Mouse (Mus musculus): ENCODE measurements around the gene Dock7.

The Dock7 gene

DNA sequence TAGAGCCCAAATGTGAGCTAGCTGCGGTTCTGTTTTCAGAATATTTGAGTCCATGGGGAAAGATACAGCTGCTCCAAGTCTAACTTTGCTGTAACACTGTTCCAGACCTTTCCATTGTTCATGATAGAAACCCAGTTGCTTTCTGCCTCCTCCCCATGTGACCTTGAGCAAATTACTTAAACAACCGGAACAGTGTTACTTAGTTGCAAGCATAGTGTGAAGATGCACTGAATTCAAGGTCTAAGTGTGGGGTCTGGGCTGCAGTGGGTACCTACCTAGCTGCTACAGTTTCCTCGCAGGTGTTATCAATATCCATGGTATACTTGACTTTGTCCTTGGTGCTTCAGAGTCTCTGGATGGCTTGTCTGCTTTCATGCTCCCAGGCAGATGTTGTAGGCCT lies 1.3 kb upstream of the Dock7 start:
- no peak for DNase-seq (ENCODE audit: extremely low spot score, low read depth, low spot score)

- DNase-seq (ENCODE audit: extremely low spot score, low read depth, low spot score): no peak
Measured at GRCm38 (mm10) chr4:99121123-99121755, 524 bp upstream of the Dock7 start.

GRCm38 (mm10) chr4:99119051-99119450 lies 1.7 kb downstream of the Dock7 start:
- DNase-seq (ENCODE audit: extremely low spot score, low read depth, low spot score): no peak

DNA sequence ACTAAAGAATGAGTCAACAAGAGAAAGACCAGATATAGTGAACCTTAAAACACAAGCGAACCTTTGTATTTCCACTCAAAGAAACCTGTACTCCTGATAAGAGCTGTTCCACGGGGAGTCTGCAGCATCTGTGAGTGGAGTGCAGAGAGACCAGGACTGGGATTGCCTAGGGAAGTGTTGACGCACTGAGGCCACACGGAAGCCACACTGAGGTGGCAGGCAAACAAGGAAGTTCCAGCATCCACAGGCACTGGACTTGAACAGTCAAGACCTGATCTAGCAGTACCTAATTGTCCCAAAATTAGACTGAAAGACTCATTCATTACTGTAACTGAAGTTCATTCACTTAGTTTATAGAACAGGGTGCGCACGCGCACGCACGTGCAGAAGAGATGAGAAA lies 4.9 kb downstream of the Dock7 start:
- DNase-seq (ENCODE audit: extremely low spot score, low read depth, low spot score): no peak

DNA sequence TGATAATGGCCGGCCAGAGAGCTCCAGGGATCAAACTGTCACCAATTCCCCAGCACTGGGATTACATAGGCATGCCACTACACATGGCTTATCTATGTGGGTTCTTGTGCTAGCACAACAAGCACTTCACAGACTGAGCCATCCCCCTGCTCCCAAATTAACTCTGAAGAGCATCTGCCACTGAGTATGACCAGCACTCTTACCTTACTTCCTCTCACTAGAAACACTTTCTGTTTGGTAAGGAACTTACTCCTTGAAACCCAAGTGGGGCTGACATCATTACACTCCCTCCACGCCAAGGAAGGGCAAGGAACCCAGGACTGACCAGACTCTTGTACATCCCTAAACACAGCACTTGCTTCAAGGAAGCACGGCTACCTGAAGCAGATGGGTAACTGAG lies 9.0 kb downstream of the Dock7 start:
- DNase-seq (ENCODE audit: extremely low spot score, low read depth, low spot score): no peak

DNA sequence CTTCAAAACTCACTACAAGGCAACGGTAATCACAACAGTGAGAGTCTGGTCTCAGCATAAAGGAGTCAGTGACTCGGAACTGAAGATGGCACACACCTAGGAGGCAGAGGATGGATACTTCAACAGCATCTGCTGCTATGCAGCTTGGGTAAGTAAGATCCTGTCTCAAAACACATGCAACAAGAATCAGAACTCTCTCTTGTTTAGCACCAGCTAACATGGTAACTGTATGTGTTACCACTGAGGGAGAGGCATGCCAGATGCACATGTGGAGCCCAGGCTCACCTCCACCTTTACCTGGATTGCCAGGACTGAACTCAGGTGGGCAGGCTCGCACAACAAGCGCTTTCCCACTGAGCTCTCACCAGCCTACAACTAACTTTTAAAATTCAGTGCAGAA lies 11.9 kb downstream of the Dock7 start:
- no peak for DNase-seq (ENCODE audit: extremely low spot score, low read depth, low spot score)

GRCm38 (mm10) chr4:99102846-99103245 lies 17.9 kb downstream of the Dock7 start:
- DNase-seq (ENCODE audit: extremely low spot score, low read depth, low spot score): no peak

- DNase-seq (ENCODE audit: extremely low spot score, low read depth, low spot score): no peak
Measured at GRCm38 (mm10) chr4:99100724-99101123, 20.0 kb downstream of the Dock7 start.

DNA sequence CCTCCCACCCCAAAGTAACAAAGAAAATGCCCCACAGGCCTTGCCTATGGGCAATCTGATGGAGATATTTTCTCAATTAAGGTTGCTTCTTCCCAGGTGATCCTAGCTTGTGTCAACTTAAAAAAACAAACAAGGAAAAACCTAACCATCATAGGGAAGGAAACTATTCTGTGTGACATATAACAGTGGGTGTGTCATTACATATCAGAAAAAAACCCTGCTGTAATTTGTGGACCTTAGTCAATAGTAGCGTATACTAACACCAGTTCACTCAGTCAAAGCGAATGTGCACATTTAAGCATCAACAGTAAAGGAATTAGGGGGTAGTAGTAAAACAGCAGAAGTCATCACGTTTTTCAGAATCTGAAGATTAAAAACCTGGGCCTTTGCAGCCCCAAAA lies 28.9 kb downstream of the Dock7 start:
- no peak for DNase-seq (ENCODE audit: extremely low spot score, low read depth, low spot score)

DNA sequence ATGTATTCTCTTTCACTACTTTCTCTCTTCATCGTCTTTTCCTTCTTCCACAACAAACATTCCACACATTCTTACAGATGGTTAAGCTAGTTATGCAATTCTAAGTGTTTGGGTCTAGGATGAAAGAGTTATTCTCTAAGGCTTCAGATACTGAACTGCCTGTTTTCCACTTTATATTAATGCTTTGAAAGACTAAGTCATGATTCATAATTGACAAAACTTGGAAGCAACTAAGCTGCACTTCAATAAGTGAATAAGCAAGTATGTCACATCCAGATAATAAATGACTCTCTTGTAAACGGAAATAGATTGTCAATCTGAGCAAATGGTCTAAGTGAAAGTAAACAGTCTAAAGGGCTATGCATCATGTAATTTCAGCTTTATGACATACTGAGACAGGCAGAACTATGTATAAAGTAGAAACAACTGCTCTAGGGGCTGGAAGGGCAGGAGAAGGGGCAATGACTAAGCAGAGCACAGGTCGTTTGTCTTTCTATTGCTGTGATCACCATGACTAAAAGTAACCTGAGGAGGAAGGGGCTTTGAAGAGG lies 29.5 kb downstream of the Dock7 start:
- DNase-seq (ENCODE audit: extremely low spot score, low read depth, low spot score): no peak

- DNase-seq (ENCODE audit: extremely low spot score, low read depth, low spot score): no peak
Measured at GRCm38 (mm10) chr4:99087760-99088485, 32.8 kb downstream of the Dock7 start.

DNA sequence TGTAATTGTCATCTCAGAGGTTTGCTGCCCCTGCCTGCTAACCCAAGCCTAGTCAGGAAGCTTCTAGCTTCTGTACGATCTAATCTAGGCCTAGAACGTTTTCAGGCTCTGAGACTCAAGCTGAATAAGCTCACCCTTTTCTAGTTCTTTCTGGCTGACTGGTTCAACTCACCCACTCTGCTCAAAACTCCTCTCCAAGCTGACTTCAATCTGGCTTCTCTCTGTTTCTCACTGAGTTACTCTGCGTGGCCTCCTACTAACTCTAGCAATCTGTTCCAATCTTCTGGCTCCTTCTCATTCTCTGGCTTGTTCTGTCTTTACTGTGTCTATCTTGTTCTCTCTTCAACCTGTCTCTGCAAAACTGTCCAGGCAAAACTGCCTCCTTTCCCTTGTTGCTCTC lies 36.9 kb downstream of the Dock7 start:
- no peak for DNase-seq (ENCODE audit: extremely low spot score, low read depth, low spot score)

DNA sequence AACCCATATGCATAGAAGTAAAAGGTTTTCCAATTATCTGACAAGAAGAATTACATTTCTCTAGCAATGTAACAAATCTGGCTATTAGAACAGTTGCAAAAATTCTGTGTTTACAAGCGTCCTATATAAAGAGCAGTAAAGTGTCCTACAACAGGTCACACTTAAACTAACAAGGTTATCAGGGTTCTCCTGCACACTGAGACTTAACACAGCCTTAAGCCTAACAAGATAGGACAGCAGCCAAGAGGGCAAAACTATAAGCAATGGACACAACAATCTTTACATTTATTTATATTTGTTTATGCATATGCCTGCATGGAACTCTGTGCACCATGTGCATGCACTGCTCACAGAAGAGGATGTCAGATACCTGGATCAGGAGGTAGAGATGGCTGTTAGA lies 39.5 kb downstream of the Dock7 start:
- no peak for DNase-seq (ENCODE audit: extremely low spot score, low read depth, low spot score)

DNA sequence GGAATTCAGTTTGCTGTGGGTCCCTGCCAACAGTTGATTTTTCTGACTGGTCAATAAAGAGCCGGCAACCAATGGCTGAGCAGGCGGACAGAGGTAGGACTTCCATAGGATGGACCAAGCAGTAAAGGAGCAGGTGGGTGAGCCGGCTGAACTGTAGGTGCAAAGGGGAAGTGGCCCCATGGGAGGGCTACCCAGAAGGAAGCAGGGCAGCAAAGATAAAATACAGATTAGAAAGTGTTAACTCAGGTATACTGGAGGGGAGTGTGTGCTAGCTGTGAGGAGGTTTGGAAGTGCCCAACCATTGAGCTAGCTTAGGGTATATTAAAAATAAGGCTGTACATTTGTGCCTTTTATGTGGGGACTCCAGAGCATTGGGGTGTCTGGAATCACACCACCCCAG lies 42.7 kb downstream of the Dock7 start:
- no peak for DNase-seq (ENCODE audit: extremely low spot score, low read depth, low spot score)

- DNase-seq (ENCODE audit: extremely low spot score, low read depth, low spot score): no peak
Measured at GRCm38 (mm10) chr4:99068806-99069205, 51.9 kb downstream of the Dock7 start.

DNA sequence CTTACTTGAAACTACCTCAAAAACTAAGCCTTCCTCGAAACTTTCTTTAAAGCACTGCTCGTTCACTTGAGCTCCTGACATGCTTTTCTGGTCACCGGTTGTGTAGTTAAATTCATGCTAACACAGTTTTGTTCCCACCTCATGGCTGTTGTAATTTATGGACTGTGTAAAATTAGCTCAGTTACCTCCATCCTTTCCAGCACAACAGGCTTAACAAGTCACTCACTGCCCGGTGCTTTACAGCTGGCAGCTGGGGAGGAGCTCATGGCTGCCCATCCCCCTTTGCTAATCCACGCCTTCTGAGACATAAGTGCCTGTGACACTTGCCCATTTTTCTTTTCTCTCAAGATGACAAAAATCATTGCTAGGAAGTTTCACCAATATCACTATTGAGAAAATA lies 56.2 kb downstream of the Dock7 start:
- peak; percentile 22 for DNase-seq (ENCODE audit: extremely low spot score, low read depth, low spot score)

GRCm38 (mm10) chr4:99048581-99048980 lies 72.1 kb downstream of the Dock7 start:
- DNase-seq (ENCODE audit: extremely low spot score, low read depth, low spot score): no peak

DNA sequence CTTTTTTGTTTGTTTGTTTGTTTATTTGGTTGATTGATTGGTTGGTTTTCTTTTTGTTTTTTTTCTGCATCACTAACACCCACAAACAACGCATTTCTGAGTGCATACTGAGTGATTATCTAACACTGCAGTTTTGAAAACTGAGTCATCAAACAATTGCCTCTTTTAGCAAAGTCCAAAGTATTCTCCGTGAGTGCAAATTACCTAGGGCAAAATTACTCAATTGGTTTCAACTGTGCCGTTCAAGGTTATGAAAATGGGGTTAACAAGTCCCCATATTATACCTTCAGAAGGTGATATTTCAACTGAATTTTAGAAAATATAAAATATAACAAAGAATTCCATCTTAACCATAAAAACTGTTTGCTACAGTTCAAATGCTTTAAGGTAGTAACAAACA lies 74.2 kb downstream of the Dock7 start:
- no peak for DNase-seq (ENCODE audit: extremely low spot score, low read depth, low spot score)

- no peak for DNase-seq (ENCODE audit: extremely low spot score, low read depth, low spot score)
Measured at GRCm38 (mm10) chr4:99044854-99045253, 75.9 kb downstream of the Dock7 start.

DNA sequence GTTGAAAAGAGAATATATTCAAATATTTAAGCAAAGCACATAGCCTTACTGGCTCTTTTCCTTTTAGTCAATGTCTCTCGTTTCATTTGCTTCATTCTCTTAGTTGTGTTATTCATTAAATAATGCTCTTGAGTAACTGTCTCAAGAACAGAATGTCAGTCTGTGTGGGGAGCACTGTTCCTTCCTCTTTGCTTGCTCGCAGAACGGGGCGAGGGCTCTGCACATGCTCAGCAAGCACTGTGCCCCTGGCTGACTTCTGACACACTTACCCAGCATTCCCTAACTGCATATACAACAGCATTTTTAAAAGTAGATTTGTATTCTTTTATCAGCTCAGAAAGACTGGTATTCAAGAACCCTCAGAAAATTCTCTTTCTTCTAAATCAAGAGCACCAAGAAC lies 87.8 kb downstream of the Dock7 start:
- no peak for DNase-seq (ENCODE audit: extremely low spot score, low read depth, low spot score)

DNA sequence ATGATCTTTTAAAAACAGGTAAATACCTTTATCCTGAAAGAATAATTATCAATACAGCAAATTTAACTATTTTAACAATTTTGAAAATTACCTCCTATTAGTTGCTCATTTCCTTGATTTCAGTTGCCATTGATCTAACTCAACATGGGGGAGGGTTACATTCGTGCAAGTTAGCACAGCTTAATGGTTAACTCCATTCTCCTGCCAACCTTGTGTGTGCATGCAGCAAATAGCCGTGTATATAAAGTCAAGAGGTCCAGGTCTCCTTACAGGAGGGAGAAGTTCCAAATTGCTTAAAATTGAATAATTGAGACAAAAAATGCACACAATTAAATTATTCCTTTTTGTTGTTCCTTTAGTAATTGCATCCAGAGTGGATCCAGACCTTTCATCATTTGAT lies 90.0 kb downstream of the Dock7 start, which contains the start of gene Angptl3:
Gene Angptl3, plus strand, starts transcription at position 269 of the 400 bp plus-strand sequence.
- DNase-seq (ENCODE audit: extremely low spot score, low read depth, low spot score): no peak

DNA sequence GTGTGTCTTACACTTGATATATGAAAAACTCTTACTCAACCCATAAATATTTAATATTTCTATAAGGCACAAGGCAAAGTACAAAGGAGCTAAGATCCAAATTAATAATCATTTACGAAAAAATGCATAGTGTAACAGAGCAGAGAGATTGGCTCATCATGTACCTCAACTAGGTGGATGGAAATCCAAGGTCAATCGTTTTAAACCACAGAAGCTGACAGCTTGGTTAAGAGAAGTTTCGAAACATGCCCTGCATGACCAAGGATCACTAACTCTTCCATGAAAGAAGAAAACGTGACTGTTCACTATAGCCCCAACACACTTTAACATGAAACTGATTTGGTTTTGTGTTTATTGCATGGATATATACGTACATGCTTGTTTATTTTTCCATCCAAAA lies 92.3 kb downstream of the Dock7 start:
- no peak for DNase-seq (ENCODE audit: extremely low spot score, low read depth, low spot score)

DNA sequence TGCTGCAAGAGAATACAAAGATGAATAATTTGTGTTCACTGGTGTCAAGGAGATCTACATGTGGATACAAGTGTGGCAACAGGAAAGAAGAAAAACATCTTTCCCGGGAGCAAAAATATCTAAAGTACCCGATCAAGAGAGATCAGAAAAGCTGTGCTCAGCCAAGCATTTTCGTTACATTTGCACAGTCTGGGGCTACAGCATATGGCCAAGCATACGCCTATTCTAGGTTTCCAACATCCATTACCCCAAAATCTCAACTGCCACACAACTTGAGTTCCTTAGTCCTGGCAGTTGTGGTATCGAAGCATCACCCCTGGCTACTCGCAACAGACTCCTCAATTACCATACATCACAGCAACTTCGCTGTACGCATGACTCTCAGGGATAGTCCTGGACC lies 98.5 kb downstream of the Dock7 start:
- DNase-seq (ENCODE audit: extremely low spot score, low read depth, low spot score): no peak
